Comparison of ENCODE assay signal across 8 mouse cellular contexts in the genomic region with DNA sequence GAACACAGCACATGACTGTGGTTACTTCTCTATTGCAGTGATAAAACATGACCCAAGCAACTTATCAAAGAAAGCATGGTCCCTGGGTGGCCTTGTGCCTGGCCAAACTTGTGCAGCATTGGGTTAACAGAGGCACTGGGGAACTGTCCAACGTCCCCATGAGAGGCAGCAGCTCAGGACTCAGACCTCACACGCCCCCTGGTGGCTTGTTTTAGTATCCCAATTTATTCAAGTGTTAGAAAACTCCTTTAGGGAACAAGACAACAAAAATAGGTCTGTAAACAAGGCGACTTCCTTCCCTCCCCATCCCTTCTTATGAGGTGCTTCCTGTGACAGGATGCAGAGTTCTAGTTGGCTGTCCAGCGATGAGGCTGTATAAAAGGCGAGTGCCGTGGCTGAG. TPM values are rescaled to one million over a fixed set of nuclear protein-coding genes. Genes with fewer than 3 reads are reported as not detected.
DNase-seq lines count a peak whose midpoint lies in the region; ATAC-seq lines count a peak whose summit lies in the region.

No protein-coding gene starts in this region.

- H3K27ac ChIP-seq in heart, embryonic 12.5 days (ENCODE audit: poor library complexity, severe bottlenecking) = no peak overlapping the region
- no peak overlapping the region for H3K27ac ChIP-seq in hindbrain, embryonic 12.5 days

- no peaks in the 10 kb centered on the region for H3K27me3 ChIP-seq in heart, embryonic 12.5 days (replicated peaks)
- no peaks in the 10 kb centered on the region; the same call in 1 of the 2 replicates for H3K27me3 ChIP-seq in hindbrain, embryonic 12.5 days

- H3K4me3 ChIP-seq in heart, embryonic 12.5 days = no peak overlapping the region
- no peak overlapping the region for H3K4me3 ChIP-seq in hindbrain, embryonic 12.5 days

- peaks cover 30% of the 10 kb centered on the region for H3K36me3 ChIP-seq in heart, embryonic 12.5 days
- peaks cover 11% of the 10 kb centered on the region; the same call in 1 of the 2 replicates for H3K36me3 ChIP-seq in hindbrain, embryonic 12.5 days

- DNase-seq in left cerebral cortex, adult 11 months (ENCODE audit: low spot score) = peak; percentile 29
- no peak for DNase-seq in left cerebral cortex, postnatal 36 days (ENCODE audit: low spot score in 2 of 2)
- DNase-seq in Muller cell, postnatal 12 days (ENCODE audit: inconsistent ontology term) = peak; percentile 42
- peak; percentile 57 for DNase-seq in c-Kit-positive CD71-positive TER-119-positive erythroid progenitor cells, embryonic 14.5 days (ENCODE audit: low spot score)
- DNase-seq in left cerebral cortex, postnatal 25 days (ENCODE audit: low spot score in 2 of 2) = peak; percentile 44 to 61
- DNase-seq in naive thymus-derived CD4-positive, alpha-beta T cell, adult 2 months (ENCODE audit: low read depth) = peak; percentile 61

- 20% methylated on average over 6 of the region's 6 CpGs for WGBS in heart, embryonic 12.5 days
- WGBS in hindbrain, embryonic 12.5 days = 29% methylated on average over 6 of the region's 6 CpGs

- intact Hi-C loops in left cerebral cortex, postnatal 36 days (cut with DNase I) = no loop called here
- intact Hi-C loops in left cerebral cortex, postnatal 25 days (cut with DNase I) = no loop called here

- no peak overlapping the region for H3K4me2 ChIP-seq in heart, embryonic 12.5 days
- no peak overlapping the region for H3K4me2 ChIP-seq in hindbrain, embryonic 12.5 days (replicated peaks)

- no peaks in the 10 kb centered on the region for H3K4me1 ChIP-seq in heart, embryonic 12.5 days (replicated peaks)
- no peaks in the 10 kb centered on the region for H3K4me1 ChIP-seq in hindbrain, embryonic 12.5 days

- H3K9ac ChIP-seq in heart, embryonic 12.5 days = peak overlapping the region; percentile 14; the same call in 1 of the 2 replicates
- H3K9ac ChIP-seq in hindbrain, embryonic 12.5 days = no peak overlapping the region

- H3K9me3 ChIP-seq in heart, embryonic 12.5 days (replicated peaks) = no peaks in the 10 kb centered on the region
- no peaks in the 10 kb centered on the region for H3K9me3 ChIP-seq in hindbrain, embryonic 12.5 days (replicated peaks)

- ATAC-seq in heart, embryonic 12.5 days (ENCODE audit: insufficient number of reproducible peaks, low FRiP score) = no peak
- ATAC-seq in hindbrain, embryonic 12.5 days (ENCODE audit: low FRiP score) = no peak

RNA-seq across cellular contexts. Expression of a gene that starts 8.7 kb away (rescaled TPM):
- total RNA-seq in left cerebral cortex, postnatal 36 days (2021) = 10 to 100 TPM; 10.7 to 12.7 TPM
- 14.0 and 15.4 TPM in 2 replicates for polyA plus RNA-seq in heart, embryonic 12.5 days (2016; fragmentation: Nextera tagmentation; extraction: Ambion mirVana)
- total RNA-seq in left cerebral cortex, postnatal 25 days (2021) = 10 to 100 TPM in 1 of 2 experiments, 1 to 10 TPM in 1; 8.4 to 10.8 TPM
- 12.9 and 14.1 TPM in 2 replicates for polyA plus RNA-seq in hindbrain, embryonic 12.5 days (2016; fragmentation: Nextera tagmentation; extraction: Ambion mirVana)

RNA-seq across cellular contexts. Expression of a gene that starts 27.0 kb away (rescaled TPM):
- total RNA-seq in left cerebral cortex, postnatal 36 days (2021) = 1 to 10 TPM; 5.3 to 5.8 TPM
- 2.5 and 3.2 TPM in 2 replicates for polyA plus RNA-seq in heart, embryonic 12.5 days (2016; fragmentation: Nextera tagmentation; extraction: Ambion mirVana)
- total RNA-seq in left cerebral cortex, postnatal 25 days (2021) = 1 to 10 TPM; 5.0 to 5.4 TPM
- 5.8 and 6.3 TPM in 2 replicates for polyA plus RNA-seq in hindbrain, embryonic 12.5 days (2016; fragmentation: Nextera tagmentation; extraction: Ambion mirVana)

RNA-seq across cellular contexts. Expression of a gene that starts 38.3 kb away (rescaled TPM):
- total RNA-seq in left cerebral cortex, postnatal 36 days (2021) = 10 to 100 TPM; 28.2 to 28.7 TPM
- 23.9 and 24.6 TPM in 2 replicates for polyA plus RNA-seq in heart, embryonic 12.5 days (2016; fragmentation: Nextera tagmentation; extraction: Ambion mirVana)
- total RNA-seq in left cerebral cortex, postnatal 25 days (2021) = 10 to 100 TPM; 24.2 to 29.0 TPM
- polyA plus RNA-seq in hindbrain, embryonic 12.5 days (2016; fragmentation: Nextera tagmentation; extraction: Ambion mirVana) = 29.9 and 32.7 TPM in 2 replicates

RNA-seq across cellular contexts. Expression of a gene that starts 48.2 kb away (rescaled TPM):
- 1 to 10 TPM; 5.6 to 6.3 TPM for total RNA-seq in left cerebral cortex, postnatal 36 days (2021)
- not detected in 2 replicates for polyA plus RNA-seq in heart, embryonic 12.5 days (2016; fragmentation: Nextera tagmentation; extraction: Ambion mirVana)
- 1 to 10 TPM; 3.3 to 4.7 TPM for total RNA-seq in left cerebral cortex, postnatal 25 days (2021)
- polyA plus RNA-seq in hindbrain, embryonic 12.5 days (2016; fragmentation: Nextera tagmentation; extraction: Ambion mirVana) = 1.1 and 1.4 TPM in 2 replicates

Comparison
In these comparisons a context has a peak if more than half of its experiments do, and no peak if none do; other contexts are left out.
1. DNase-seq: peak in left cerebral cortex, adult 11 months (single experiment), Muller cell, postnatal 12 days (single experiment), c-Kit-positive CD71-positive TER-119-positive erythroid progenitor cells, embryonic 14.5 days (single experiment), left cerebral cortex, postnatal 25 days (2 of 2) and naive thymus-derived CD4-positive, alpha-beta T cell, adult 2 months (single experiment); none in left cerebral cortex, postnatal 36 days (0 of 2).